Mouse (Mus musculus): ENCODE measurements around the gene Tfip11.

- no peak for TF ChIP-seq POLR2A (IDR thresholded peaks at IDR 0.05; ENCODE audit: extremely low read depth, insufficient read depth, low read length)
- TF ChIP-seq CTCF (IDR thresholded peaks at IDR 0.05; ENCODE audit: extremely low read depth, insufficient read depth, low read length): no peak
Observed at GRCm38 (mm10) chr5:112302310-112302709, 23.8 kb upstream of the Tfip11 start.

Measured in cortical plate, adult 2 months (tissue).